Mouse (Mus musculus) liver, embryonic 14.5 days (tissue): Measurements from ENCODE around the gene Hspa12b.

ENCODE experiments used
- CTCF ChIP-seq: IDR thresholded peaks from 2 replicates; pipeline ENCODE4 v1.5.1; 2016; ENCODE audit warnings: antibody characterized with exemption, low read depth, control low read depth
- EP300 ChIP-seq: IDR thresholded peaks from 2 replicates; pipeline ENCODE4 v1.6.1; 2016; ENCODE audit warnings: antibody characterized with exemption, low read depth

GRCm38 (mm10) chr2:131167984-131168383 is 40.9 kb downstream of the Hspa12b start:
- TF ChIP-seq CTCF (no peak), EP300 (no peak)
